Mouse (Mus musculus) hindbrain, embryonic 12.5 days (tissue): Measurements from ENCODE around the gene Slc35b3. TPM values are rescaled to one million over a fixed set of nuclear protein-coding genes. Genes with fewer than 3 reads are reported as not detected.

Source experiments
- ATAC-seq: fragments of 200-750 bp; cut with Nextera tagmentation; 2 replicates; pipeline ENCODE4 v1.8.0; 2017; ENCODE audit warnings: moderate TSS enrichment; ENCODE audit not compliant: low FRiP score
- H3K27ac ChIP-seq: fragments of 300-500 bp; sonication (generic); 2 replicates; pipeline ENCODE4 v1.5.1; 2016; ENCODE audit warnings: mild to moderate bottlenecking
- H3K27me3 ChIP-seq: fragments of 300-500 bp; sonication (generic); 2 replicates; pipeline ENCODE4 v1.6.1; 2016; ENCODE audit warnings: mild to moderate bottlenecking
- H3K36me3 ChIP-seq: fragments of 300-500 bp; sonication (generic); 2 replicates; pipeline ENCODE4 v1.6.1; 2016; ENCODE audit warnings: mild to moderate bottlenecking
- H3K4me1 ChIP-seq: fragments of 300-500 bp; sonication (generic); 2 replicates; pipeline ENCODE4 v1.6.1; 2016
- H3K4me2 ChIP-seq: fragments of 300-500 bp; sonication (generic); replicated peaks from 2 replicates; pipeline ENCODE4 v1.6.1; 2016; ENCODE audit warnings: mild to moderate bottlenecking
- H3K4me3 ChIP-seq: fragments of 300-500 bp; sonication (generic); 2 replicates; pipeline ENCODE4 v1.5.1; 2016; ENCODE audit warnings: mild to moderate bottlenecking
- H3K9ac ChIP-seq: fragments of 300-500 bp; sonication (generic); 2 replicates; pipeline ENCODE4 v1.6.1; 2016; ENCODE audit warnings: mild to moderate bottlenecking, moderate library complexity
- H3K9me3 ChIP-seq: fragments of 300-500 bp; sonication (generic); replicated peaks from 2 replicates; pipeline ENCODE4 v1.6.1; 2016; ENCODE audit warnings: mild to moderate bottlenecking
- WGBS: fragments of 180-500 bp; shearing (Covaris S2); methylation state at CpG from one replicate; pipeline ENCODE4 v1.1.7; 2016; 5-methylcytosine and 5-hydroxymethylcytosine counted together
- polyA plus RNA-seq: library from polyadenylated mRNA; unstranded; fragments of >200 nt; fragmentation: Nextera tagmentation; extraction: Ambion mirVana; gene quantifications from 2 replicates; pipeline ENCODE4 v1.2.1, GENCODE M21; 2016

Slc35b3 gene
- polyA plus RNA-seq, 1 experiment from 2014 or later: 32.4 TPM

- no peaks in the 10 kb centered on the region for H3K36me3 ChIP-seq
- H3K27ac ChIP-seq: no peak overlapping the region
- no peak overlapping the region for H3K4me3 ChIP-seq
- no peak for ATAC-seq
- H3K4me1 ChIP-seq: no peaks in the 10 kb centered on the region
- WGBS: 73% methylated on average over 4 of the region's 4 CpGs
- H3K9ac ChIP-seq: no peak overlapping the region
- no peaks in the 10 kb centered on the region for H3K27me3 ChIP-seq
- H3K9me3 ChIP-seq: no peaks in the 10 kb centered on the region
- H3K4me2 ChIP-seq: no peak overlapping the region
Measured at GRCm38 (mm10) chr13:38971047-38971446, 10.4 kb upstream of the Slc35b3 start.

DNA sequence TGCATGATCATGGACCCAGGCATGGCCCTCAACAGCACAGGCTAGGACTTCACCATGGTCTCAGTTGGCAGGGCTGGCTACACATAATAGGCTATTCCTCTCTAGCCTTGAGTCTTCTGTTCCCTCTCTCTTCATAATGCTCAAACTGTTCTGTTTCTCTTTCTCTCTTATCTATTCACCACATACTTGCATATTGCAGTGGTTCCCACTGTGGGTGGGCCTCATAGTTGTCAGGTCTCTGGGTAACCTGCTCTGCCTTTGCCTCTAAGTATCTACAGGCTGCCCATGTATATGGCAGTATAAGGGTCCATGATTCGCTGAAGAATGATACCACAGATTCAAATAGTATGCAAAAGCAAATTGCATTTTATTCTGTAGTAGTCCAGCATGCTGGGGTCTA, 6.8 kb upstream of the Slc35b3 start:
- H3K27me3 ChIP-seq: no peaks in the 10 kb centered on the region
- H3K9me3 ChIP-seq: no peaks in the 10 kb centered on the region
- ATAC-seq: no peak
- H3K9ac ChIP-seq: no peak overlapping the region
- no peak overlapping the region for H3K27ac ChIP-seq
- WGBS: 76% methylated on average over 1 of the region's 1 CpGs
- H3K4me3 ChIP-seq: no peak overlapping the region
- no peak overlapping the region for H3K4me2 ChIP-seq
- no peaks in the 10 kb centered on the region for H3K4me1 ChIP-seq
- H3K36me3 ChIP-seq: no peaks in the 10 kb centered on the region

DNA sequence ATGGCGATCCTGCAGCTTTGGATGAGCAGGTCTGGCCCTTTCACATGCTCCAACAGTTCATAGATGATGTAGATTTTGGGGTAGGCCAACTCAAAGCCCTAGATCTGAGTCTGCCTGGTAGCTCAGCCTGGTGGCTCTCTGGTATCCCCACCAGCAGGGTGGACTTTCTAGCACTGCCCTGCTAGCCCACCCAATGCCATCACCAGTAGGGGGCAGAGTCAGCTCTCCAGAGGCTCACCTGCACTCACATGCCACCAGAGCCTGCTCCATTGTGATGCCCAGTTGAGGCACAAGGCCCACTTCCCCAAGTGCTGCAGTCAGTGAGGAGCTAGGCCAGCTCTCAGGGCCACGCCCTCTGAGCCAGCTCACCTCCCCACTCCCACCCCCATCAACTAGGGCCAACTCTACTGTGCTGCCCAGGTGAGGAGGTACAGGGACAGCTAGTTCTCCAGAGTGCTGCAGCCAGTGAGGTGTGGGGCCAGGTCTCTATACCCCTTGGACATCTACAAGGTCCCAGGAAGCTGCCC, 6.3 kb upstream of the Slc35b3 start:
- Histone ChIP-seq H3K36me3 (no peaks in the 10 kb centered on the region), H3K27me3 (no peaks in the 10 kb centered on the region)
- WGBS: 83% methylated on average over 2 of the region's 2 CpGs

GRCm38 (mm10) chr13:38962771-38963170, 2.1 kb upstream of the Slc35b3 start:
- Histone ChIP-seq H3K4me3 (no peak overlapping the region), H3K27ac (no peak overlapping the region), H3K9me3 (no peaks in the 10 kb centered on the region), H3K9ac (no peak overlapping the region), H3K4me2 (no peak overlapping the region), H3K36me3 (no peaks in the 10 kb centered on the region), H3K27me3 (no peaks in the 10 kb centered on the region), H3K4me1 (peaks cover 19% of the 10 kb centered on the region)
- 66% methylated on average over 2 of the region's 2 CpGs for WGBS
- ATAC-seq: no peak

More for the DNA sequence above, 6.3 kb upstream of the Slc35b3 start:
- no peak overlapping the region for H3K4me3 ChIP-seq
- no peaks in the 10 kb centered on the region for H3K9me3 ChIP-seq
- H3K9ac ChIP-seq: no peak overlapping the region
- H3K4me2 ChIP-seq: no peak overlapping the region
- H3K27ac ChIP-seq: no peak overlapping the region
- no peak for ATAC-seq
- no peaks in the 10 kb centered on the region for H3K4me1 ChIP-seq

- no peak overlapping the region for H3K4me3 ChIP-seq
- WGBS: 83% methylated on average over 5 of the region's 5 CpGs
- H3K36me3 ChIP-seq: peaks cover 18% of the 10 kb centered on the region
- H3K9ac ChIP-seq: no peak overlapping the region
- H3K9me3 ChIP-seq: no peaks in the 10 kb centered on the region
- no peak overlapping the region for H3K27ac ChIP-seq
- no peak overlapping the region for H3K4me2 ChIP-seq
- peaks cover 19% of the 10 kb centered on the region for H3K4me1 ChIP-seq
- no peak for ATAC-seq
- H3K27me3 ChIP-seq: no peaks in the 10 kb centered on the region
Measured at GRCm38 (mm10) chr13:38958037-38958436, 2.6 kb downstream of the Slc35b3 start.

DNA sequence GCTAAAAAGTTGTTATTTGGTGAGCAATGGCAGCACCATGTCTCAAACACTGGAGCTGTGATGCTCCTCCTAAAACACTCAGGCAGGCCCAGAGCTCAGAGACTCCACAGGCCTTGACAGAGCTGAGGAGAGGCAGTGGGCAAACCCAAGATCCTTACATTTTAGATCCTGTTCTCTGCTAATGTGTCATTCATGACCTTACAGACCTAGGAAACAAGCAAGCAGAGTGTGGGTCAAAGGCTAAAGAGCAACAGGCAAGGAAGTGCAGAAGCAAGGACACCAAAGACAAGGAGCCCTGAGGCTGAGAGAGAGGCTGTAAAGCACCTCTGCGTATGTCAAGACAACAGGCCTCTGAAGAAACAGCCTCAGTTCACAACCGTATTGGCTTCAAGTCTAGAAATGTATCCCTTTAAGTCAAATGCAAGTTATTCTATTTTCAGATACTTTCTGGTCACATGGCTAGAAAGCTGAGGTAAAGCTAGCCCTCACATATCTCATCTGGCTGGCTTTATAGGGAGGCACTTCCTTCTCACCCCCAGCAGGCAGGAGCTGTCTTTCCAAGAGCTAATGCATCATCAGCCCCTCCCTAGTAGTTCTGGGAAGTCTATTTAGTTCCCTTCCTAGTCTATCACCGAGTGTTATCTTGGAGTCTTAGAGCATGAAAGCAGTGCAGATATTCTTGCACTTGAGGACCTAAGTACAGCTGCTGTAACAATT, 14.2 kb downstream of the Slc35b3 start:
- H3K9ac ChIP-seq: no peak overlapping the region
- WGBS: 82% methylated on average over 3 of the region's 3 CpGs
- H3K27me3 ChIP-seq: no peaks in the 10 kb centered on the region
- H3K9me3 ChIP-seq: no peaks in the 10 kb centered on the region
- H3K4me3 ChIP-seq: no peak overlapping the region
- H3K4me1 ChIP-seq: no peaks in the 10 kb centered on the region
- peaks cover 26% of the 10 kb centered on the region for H3K36me3 ChIP-seq
- no peak overlapping the region for H3K4me2 ChIP-seq
- H3K27ac ChIP-seq: no peak overlapping the region
- ATAC-seq: no peak

GRCm38 (mm10) chr13:38945767-38946166, 14.9 kb downstream of the Slc35b3 start:
- Histone ChIP-seq H3K36me3 (peaks cover 31% of the 10 kb centered on the region), H3K27me3 (no peaks in the 10 kb centered on the region), H3K4me3 (no peak overlapping the region), H3K9ac (no peak overlapping the region), H3K4me2 (no peak overlapping the region), H3K9me3 (no peaks in the 10 kb centered on the region), H3K27ac (no peak overlapping the region), H3K4me1 (no peaks in the 10 kb centered on the region)
- WGBS: 85% methylated on average over 1 of the region's 1 CpGs
- no peak for ATAC-seq

DNA sequence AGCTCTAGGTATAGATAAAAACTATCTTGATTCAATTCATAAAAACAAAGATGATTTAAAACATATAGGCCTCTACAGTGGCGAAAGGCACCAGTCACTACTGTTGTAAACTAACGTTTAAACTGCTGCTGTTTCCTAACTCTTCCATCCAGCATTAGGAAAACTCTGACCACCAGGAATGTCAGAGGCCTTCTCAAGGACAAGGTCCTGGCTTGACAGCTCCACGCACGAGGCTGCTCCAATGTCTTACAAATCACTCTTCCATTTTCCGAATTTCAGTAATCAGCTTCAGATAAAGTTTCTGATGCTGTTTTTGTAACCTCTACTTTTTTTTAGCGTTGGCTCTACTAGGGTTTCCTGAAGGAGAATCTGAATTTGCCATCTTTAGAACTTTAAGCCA, 15.7 kb downstream of the Slc35b3 start:
- no peaks in the 10 kb centered on the region for H3K9me3 ChIP-seq
- H3K27me3 ChIP-seq: no peaks in the 10 kb centered on the region
- H3K4me1 ChIP-seq: no peaks in the 10 kb centered on the region
- 94% methylated on average over 6 of the region's 6 CpGs for WGBS
- ATAC-seq: no peak
- H3K36me3 ChIP-seq: peaks cover 31% of the 10 kb centered on the region
- no peak overlapping the region for H3K4me2 ChIP-seq
- no peak overlapping the region for H3K4me3 ChIP-seq
- no peak overlapping the region for H3K27ac ChIP-seq
- H3K9ac ChIP-seq: no peak overlapping the region

GRCm38 (mm10) chr13:38941786-38942185, 18.9 kb downstream of the Slc35b3 start:
- 94% methylated on average over 4 of the region's 4 CpGs for WGBS
- ATAC-seq: no peak
- Histone ChIP-seq H3K4me2 (no peak overlapping the region), H3K9me3 (no peaks in the 10 kb centered on the region), H3K27me3 (no peaks in the 10 kb centered on the region), H3K9ac (no peak overlapping the region), H3K4me3 (no peak overlapping the region), H3K36me3 (peaks cover 34% of the 10 kb centered on the region), H3K4me1 (no peaks in the 10 kb centered on the region), H3K27ac (no peak overlapping the region)

DNA sequence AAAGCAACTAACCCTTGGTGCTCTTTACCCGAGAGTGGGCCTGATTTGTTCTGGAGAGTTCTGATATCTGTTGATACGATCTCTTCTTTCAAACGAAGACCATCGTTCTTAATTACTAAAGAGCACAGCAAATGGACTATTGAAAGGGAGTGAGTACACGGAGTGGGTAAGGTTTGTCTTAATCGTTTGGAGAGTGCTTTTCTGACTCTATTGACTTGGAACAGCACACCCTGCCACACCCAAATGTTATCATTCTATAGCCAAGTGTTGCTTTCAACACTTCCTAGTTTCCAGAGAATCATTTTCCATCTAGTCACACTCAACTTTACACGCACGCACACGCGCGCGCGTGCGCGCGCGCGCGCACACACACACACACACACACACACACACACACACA, 19.4 kb downstream of the Slc35b3 start:
- peaks cover 32% of the 10 kb centered on the region for H3K36me3 ChIP-seq
- ATAC-seq: no peak
- H3K27ac ChIP-seq: no peak overlapping the region
- H3K27me3 ChIP-seq: no peaks in the 10 kb centered on the region
- no peak overlapping the region for H3K4me3 ChIP-seq
- no peak overlapping the region for H3K9ac ChIP-seq
- no peak overlapping the region for H3K4me2 ChIP-seq
- 96% methylated on average over 19 of the region's 19 CpGs for WGBS
- no peaks in the 10 kb centered on the region for H3K4me1 ChIP-seq
- H3K9me3 ChIP-seq: no peaks in the 10 kb centered on the region

- H3K9me3 ChIP-seq: no peaks in the 10 kb centered on the region
- H3K4me2 ChIP-seq: no peak overlapping the region
- H3K4me1 ChIP-seq: no peaks in the 10 kb centered on the region
- H3K9ac ChIP-seq: no peak overlapping the region
- H3K4me3 ChIP-seq: no peak overlapping the region
- peaks cover 48% of the 10 kb centered on the region for H3K36me3 ChIP-seq
- H3K27ac ChIP-seq: no peak overlapping the region
- H3K27me3 ChIP-seq: no peaks in the 10 kb centered on the region
- ATAC-seq: no peak
- 91% methylated on average over 2 of the region's 2 CpGs for WGBS
Measured at GRCm38 (mm10) chr13:38938433-38938832, 22.2 kb downstream of the Slc35b3 start.

DNA sequence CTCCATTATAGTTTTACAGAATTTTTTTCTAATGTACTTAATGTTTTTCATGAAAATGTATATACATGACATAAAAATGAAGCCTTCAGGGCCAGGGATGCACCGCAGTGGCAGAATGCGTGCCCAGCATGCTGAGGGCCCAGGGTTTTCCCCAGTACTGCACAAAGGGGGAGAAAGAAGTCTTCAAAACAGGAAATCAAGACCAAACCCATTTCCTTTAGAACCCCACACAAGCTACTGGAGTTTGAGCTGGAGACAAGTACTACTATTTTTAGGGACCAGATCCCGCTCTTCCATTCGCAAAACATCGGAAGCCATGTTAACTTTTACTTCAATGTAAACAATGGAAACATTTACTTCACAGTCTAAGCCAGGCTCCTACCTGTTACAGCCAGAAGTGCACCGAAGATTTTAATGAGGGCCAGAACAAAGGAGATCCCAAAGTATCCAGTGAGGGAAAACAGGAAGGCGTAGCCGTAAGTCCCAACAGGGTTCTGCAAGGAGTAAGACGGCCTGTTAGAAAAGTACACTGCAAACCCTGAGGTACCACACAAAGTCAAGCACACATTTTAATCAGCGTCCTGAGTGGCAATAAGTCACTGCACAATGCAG, 23.7 kb downstream of the Slc35b3 start:
- Histone ChIP-seq H3K27me3 (no peaks in the 10 kb centered on the region), H3K4me2 (no peak overlapping the region), H3K9me3 (no peaks in the 10 kb centered on the region), H3K36me3 (peaks cover 56% of the 10 kb centered on the region), H3K4me1 (no peaks in the 10 kb centered on the region), H3K27ac (no peak overlapping the region), H3K4me3 (no peak overlapping the region), H3K9ac (no peak overlapping the region)
- 91% methylated on average over 10 of the region's 10 CpGs for WGBS
- no peak for ATAC-seq
